Mouse (Mus musculus) naive thymus-derived CD4-positive, alpha-beta T cell, adult 2 months (primary cell): ENCODE data around the gene Mest.
A peak's percentile ranks its signal among the peaks of the same experiment; 100 is the strongest.

Experiments used
- DNase-seq: peaks from one replicate; pipeline ENCODE4 v3.0.0-alpha.2; 2011; ENCODE audit warnings: low read depth

Mest gene

GRCm38 (mm10) chr6:30723331-30723730 is at the start of gene Mest:
Gene Mest (plus strand): TSS chr6:30723547.
- no peak for DNase-seq

GRCm38 (mm10) chr6:30673764-30674561 is 49.4 kb upstream of the Mest start:
- no peak for DNase-seq

DNA sequence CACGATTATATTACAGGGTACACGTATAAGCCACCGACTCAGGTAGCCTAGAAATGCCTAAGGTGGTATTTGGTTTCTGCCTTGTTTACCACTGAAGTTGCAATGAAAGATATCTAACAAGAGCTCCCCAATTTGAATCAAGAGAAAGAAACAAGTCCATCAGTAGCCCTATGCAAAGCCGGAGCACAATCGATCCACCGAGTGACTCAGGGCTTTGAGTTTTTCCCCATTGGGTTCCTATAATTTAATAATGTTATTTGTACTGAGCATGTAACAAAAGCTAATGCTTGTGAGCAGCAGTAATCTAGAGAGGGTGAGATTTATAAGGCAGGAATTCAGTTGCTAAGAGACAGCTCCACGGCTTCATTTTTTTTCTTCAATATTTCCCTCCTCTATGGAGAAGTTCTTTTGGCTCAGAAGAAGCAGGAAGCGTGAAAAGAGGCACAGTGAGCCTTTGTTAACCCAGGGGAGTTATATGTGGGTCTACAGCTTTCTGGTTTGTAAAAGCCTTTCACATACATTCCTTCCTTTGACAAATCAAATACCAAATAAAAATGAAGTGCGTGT is 48.5 kb upstream of the Mest start:
- no peak for DNase-seq

- DNase-seq, result no peak
Observed at GRCm38 (mm10) chr6:30675281-30675771, 48.0 kb upstream of the Mest start.

DNA sequence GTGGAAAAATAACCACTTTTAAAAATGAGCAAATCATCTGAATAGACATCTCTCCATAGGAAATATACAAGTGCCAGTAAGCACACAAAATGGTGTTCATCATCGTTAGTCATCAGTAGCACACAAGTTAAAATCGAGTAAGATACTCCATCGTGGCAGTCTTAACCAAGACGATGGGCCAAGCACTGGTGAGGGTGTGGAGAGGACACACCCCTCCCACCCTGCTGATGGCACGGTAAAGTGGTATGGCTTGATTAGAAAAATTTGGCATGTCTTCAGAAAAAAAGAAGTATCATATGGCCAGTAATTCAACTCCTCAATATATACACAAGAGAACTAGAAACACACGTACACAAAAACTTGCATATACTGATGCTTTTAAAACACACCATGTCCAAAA is 46.8 kb upstream of the Mest start:
- DNase-seq, result no peak

GRCm38 (mm10) chr6:30677591-30677990 is 45.8 kb upstream of the Mest start:
- DNase-seq, result no peak

DNA sequence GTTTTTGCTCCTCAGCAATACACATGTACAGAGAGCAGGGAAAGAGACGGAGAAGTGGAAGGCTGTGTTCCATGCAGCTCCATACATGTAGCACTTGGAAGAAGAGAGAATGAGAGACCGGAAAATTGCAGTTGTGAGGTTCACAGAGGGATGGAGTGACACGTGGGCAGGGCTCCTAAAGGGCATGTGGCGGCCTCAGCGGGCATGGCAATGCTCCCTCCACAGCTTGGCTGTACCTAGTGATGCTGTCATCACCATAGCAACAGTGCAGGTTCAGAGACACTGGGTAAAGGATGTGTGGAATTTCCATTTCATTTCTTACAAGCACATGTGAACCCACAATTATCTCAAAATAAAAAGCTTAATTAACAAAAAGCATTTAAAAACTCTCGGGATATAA is 44.9 kb upstream of the Mest start:
- DNase-seq, result no peak

DNA sequence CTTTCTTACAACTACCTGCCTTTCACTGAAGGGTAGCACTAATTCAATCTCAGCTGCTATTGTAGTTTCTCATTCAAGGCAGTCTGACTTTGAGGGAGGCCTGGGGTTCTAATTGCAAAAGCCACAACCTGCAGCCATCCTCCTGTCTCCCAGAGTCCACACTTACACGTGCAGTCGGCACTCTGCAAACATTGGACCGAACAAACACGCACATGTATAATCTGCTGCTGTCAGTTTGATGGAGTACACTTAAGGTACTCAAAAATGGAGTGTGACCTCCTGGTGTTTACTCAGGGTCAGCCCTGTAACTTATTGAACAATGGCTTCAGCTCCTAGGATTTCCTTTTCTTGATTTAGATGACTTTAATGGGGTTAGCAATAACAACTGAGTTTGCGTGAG is 43.8 kb upstream of the Mest start:
- DNase-seq, result no peak

DNA sequence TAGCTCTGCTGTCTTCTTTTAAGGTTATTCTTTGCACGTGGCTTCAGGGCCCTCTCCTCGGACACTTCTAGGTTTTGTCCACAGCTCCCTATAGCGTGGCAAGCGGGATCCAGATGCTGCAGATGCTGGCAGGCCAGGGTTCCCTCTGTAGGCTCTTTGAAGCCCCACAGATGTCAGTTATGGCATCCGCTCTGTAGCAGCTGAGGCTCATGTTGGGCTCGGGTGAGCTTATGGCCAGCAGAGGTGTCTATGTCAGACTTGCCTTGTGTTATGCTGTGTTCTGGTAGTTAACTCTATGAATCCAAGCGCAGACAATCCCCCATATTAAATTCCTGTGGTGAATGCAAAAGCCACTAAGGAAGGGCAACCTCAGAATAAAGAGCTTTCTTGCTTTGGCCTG is 42.9 kb upstream of the Mest start:
- no peak for DNase-seq

GRCm38 (mm10) chr6:30681935-30682900 is 41.1 kb upstream of the Mest start:
- DNase-seq, result no peak

GRCm38 (mm10) chr6:30684570-30684969 is 38.8 kb upstream of the Mest start:
- no peak for DNase-seq

DNA sequence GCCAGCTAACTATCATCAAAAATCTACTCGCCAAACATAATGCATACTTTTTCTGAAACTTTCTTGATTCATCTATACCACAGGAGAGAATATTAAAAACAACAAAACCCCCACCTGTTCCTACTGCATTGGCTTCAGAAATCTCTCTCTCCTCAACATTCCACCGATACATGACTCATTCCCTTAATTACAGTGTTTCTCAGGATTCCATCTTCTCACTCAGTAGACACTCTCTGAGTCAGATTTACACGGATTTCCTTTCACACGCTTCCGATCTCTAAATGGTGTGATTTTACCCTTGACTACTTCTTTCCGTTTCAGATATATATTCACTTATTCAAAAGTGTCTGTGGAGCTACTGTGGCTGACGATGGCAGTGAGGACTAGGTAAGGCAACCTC is 36.1 kb upstream of the Mest start:
- no peak for DNase-seq

DNA sequence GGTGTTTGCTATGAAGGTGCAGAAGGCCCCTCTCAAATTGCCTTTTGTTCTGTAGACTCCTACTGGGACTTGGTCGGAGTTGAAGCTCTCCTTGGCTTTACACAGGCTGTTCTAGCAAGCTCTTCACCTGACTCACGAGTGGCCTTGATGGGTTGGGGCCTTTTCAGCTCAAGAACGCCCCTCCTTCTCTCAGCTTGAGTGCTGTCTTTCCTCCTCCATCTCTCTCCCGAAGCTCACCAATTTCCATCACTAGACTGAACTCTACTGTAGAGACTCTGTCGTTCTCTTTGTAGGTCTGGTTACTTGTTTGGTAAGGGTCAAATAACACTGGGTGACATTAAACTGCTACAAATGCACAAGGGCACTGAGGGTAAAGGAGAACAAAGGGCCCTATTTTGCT is 30.5 kb upstream of the Mest start:
- no peak for DNase-seq

- peak; percentile 97 for DNase-seq
Observed at GRCm38 (mm10) chr6:30693350-30693991, 29.9 kb upstream of the Mest start, which contains the start of gene Cep41. Gene Cep41 (minus strand): TSS chr6:30693749.

- no peak for DNase-seq
Observed at GRCm38 (mm10) chr6:30694209-30694608, 29.1 kb upstream of the Mest start.

GRCm38 (mm10) chr6:30695124-30695523 is 28.2 kb upstream of the Mest start:
- no peak for DNase-seq

DNA sequence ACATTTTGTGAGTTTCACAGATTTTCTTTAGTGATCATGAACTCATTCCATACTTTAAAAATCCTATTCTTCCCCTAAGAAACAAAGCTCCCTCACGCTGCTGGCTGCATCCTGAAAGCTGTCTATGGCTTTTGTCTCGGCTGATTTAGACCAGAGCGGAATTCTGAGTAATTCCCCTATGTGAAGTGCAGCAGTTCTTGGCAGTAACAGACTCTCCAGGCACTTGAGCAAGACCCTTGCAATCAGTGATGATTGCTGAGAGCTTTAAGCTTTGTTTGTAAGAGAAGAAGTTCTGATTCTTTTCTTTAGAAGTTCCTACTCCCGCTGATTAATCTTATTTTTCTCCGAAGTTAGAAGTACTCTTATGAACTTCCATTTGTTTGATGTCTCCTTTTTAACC is 25.9 kb upstream of the Mest start:
- no peak for DNase-seq

DNA sequence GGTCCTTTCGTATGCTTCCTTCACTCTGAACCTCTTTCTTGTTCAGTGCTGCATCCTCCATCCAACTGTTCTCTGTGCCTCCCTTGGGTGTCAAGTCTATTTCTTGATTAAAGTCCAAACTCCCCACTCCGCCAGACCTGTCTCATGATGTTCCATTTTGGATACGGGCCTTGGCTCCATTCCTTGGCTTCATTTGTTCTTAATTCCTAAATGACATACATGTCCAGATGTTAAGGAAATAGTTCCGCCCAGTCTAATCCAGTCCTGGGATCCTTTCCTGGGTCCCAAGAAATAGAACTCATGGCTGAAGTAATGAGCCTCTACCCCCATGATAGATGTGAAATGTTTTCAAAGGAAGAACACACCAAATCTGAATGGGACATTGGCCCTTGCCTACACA is 25.3 kb upstream of the Mest start:
- no peak for DNase-seq

DNA sequence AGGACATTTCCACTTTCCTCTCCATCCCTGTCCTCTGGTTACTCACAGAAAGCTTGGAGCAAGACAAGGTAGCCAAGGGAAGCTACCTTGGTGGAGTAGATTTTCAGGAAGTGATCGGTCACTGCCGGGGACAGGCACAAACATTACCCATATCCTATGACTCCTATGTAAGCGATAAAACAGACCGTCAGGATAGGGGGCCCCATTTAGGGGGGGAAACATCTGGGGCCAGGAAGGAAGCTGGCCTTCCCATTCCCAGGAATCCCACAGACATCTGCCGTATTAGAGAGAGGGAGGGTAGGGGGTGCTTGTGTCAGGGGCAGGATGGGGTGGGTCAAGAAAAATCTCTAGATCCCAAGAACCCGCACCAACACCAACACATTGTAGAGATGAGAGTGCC is 23.2 kb upstream of the Mest start:
- no peak for DNase-seq

DNA sequence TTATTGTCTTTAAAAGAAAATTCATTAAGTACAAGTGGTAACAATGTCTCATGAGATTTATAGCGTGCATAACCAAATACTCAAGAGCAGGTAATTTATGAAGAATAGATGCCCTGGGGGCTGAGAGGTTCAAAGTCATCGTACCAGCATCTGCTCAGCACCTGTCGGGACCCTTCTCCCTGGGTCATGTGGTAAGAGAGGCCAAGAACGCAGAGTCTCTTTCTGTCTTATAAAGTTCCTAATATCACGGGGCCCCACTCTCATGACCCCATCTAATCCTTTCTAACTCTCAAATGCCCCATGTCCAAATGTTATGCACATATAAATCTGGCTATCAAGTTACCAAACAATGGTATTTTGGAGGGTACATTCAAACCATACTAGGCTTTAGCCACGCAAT is 20.5 kb upstream of the Mest start:
- no peak for DNase-seq

DNA sequence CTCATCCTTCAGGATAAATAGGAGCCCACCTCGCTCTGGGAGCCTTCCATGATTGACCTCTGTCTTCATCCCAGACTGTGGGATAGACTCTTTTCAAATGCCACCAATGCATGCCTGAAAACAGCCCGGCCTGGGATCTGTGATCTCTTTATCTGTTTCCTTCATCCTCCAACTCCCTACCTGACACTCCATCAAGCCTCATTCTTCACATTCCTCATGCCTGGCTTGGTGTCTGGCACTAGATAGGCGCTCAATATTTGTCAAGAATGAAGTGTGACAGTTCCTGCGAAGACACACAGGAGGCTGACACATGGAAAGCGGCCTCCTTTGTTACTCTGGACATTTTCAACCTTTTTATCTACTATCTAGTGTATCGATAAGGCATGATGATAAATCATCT is 19.9 kb upstream of the Mest start:
- no peak for DNase-seq

DNA sequence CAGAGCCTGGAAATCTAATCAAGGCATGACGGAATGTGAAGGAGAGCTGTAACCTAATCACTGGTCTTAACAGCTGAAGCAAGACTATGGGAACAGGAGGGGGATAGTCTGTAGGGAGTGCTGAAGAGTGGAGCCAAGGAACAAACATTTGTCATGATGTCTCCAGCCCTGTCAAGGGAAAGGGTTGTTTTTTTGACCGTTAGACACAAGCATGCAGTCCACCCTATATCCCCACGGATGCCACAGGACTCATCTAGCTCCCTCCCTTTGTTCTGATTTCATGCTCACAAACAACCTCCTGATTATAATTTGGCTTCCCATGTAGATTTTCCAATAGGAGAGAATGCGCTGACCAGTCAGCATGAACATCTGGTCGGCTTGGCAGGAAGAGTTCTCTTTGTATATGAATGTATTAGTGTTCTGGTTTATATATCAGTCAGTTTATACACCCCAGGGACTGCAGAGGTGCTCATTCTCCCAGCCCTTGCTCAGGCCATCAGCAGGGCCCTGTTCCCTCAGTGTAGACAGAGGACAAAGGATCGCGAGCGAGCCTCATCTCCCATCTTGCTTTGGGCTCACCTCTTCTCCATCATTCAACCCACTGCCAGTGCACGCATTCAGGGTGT is 19.3 kb upstream of the Mest start:
- DNase-seq, result no peak
